Mouse (Mus musculus) heart, adult 9 months (tissue): ENCODE measurements around the gene Mtif3.
A peak's percentile ranks its signal among the peaks of the same experiment; 100 is the strongest.

Experiments used
- DNase-seq, 2 experiments: peaks; one replicate each; pipeline ENCODE4 v3.0.0; 2022; ENCODE audit warnings: low spot score in 2 of 2

The Mtif3 gene

DNA sequence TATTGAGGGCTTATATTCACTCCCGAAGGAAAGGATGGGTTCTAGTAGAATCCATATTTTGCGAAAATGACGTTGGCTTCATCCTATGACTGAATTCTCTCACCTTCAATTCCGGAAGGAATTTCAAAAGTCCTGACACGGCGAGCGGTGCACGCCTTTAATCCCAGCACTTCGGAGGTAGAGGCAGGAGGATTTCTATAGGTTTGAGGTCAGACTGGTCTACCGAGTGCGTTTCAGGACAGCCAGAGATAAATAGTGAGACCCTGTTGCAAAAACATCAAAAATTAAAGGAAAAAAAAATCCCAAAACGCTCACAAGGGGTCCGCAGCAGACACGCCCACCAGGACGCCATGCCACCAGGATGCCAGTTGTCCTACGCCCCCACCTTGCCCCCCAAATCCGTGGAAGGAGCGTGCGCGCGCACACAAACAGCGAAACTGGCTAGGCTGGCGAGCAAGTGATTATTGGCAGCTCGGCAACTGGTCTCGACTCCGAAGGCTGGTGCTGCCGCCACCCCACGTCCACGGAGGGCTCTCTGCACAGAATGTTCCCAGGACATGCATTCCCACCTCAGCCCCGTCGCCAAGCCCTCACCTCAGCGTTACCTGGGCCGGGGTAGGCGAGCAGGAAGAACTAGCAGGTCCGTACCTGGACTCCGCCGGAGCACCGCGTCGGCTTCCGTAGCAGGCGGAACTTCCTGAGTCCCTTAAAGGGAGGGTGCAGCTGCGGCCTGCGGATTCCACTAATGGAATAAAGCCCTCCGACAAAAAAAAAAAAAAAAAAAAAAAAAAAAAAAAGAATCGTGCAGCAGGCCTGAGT, at the start of gene Mtif3:
TSS of gene Mtif3 (minus strand) at position 683 of the 819 bp plus-strand sequence.
- peak; percentile 77 to 80 for DNase-seq

DNA sequence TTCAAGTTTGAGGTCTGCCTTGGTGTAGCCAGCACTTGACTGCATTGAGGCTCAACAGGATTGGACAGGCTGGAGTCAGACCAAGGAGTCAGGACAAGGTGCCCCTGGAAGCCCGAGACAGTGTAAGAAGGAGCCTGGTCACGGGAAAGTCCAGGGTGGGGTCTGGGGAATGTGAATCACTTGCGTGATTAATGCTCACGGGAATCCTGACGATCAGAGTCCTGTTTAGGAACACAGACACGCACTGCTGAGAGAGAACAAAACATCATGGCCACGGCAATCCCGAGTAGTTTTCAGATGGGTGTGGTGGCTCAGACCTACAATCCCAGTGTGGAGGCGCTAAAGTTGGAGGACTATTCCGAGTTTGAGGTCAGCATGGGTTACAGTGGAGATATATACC, 47.7 kb upstream of the Mtif3 start:
- DNase-seq, result no peak

DNA sequence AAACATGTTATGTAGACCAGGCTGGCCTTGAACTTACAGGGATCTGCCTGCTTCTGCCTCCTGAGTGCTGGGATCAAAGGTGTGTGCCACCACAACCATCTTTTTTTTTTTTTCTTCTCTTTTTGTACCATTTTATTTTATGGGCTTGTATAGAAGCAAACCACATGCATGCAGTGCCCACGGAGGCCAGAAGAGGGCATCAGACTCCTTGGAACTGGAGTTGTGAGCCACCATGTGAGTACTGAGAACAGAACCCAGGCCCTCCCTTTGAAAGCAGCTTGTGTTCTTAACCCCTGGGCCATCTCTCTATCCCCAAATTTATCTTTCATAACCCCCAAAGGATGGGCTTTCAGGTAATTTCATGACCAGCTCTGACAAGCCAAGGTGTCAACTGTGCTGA, 39.7 kb upstream of the Mtif3 start:
- no peak for DNase-seq

DNA sequence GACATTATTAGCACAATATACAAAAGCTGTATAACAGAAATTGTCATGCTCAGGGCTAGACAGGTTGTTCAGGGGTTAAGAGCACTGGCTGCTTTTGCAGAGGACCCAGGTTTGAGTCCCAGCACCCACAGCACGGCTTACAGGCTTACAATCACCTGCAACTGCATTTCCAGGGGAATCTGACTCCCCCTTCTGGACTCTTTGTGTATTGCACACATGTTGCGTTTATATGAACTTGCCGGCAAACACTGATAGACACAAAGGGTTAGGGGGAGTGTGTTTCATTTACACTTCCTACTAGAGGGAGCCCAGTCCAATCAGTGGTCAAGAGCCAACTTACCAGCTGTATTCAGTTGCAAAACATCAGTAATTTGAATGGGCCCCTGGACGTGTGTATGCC, 37.7 kb upstream of the Mtif3 start:
- no peak for DNase-seq

DNA sequence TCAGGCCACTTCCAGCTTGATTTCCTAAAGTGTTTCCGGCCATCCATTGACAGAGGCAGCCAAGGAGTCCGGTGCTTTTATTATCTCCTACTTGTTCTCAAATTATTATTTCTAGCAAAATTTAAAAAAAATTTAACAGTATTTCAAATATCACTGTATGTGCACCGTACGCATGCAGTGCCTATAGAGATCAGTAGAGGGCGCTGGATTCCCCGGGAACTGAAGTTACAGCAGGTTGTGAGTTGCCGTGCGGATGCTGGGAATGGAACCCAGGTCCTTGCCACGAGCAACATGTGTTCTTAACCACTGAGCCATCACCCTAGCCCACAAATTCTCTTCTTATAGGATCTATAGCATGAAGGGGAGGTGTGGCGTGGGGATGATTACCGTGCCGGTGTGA, 35.2 kb upstream of the Mtif3 start:
- no peak for DNase-seq

DNA sequence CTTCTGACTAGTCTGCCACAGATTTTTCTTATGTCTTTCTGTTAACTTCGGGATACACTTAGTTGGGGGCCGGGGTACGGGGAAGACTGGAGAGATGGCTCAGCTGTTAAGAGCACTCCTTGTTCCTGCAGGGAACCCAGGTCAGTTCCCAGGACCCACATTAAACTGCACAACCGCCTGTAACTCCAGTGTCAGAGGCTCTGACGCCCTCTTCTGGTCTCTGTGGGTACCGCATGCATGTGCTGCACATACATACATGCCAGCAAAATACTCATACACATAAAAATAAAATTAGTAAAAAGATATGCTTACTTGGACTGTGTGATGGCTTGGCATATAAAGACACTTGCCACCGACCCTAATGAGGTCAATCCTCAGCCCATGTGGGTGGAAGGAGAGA, 33.2 kb upstream of the Mtif3 start:
- DNase-seq, result no peak

DNA sequence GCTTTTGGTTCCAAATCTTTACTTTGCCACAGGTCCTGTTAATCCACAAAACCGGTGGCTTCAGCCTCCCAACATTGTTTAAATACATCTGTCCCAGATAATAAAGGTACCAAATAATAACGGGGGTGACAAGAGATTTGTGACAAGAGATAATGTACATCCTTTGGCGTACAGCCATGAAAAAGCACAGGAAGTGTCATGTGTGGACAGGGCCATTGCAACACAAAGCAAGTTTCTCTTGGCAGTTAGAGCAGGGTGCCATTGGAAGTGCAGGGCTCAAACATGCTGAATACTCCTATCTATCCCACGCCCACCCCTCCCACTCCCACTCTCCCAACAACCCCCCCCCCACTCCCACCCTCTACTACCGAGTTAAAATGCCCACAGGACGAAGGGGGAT, 31.4 kb upstream of the Mtif3 start:
- DNase-seq, result no peak

DNA sequence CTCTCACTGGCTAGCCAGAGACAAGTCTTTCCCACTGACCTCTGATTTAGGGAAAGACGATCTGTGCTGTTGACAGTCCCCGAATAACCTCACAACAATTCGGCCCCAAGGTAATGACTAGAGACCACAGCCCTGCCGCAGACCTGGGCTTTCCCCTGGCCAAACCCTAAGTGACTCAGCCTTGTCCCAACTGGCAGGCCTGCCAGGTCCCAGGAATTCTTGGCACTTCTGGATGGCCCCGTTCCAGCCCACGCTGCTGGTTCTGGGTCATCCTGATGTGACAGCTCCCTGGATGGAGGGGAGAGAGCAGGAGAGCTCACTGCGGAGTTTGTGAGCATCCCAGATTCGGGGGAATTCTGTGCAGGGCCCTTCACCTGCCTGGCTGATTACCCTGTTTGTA, 29.9 kb upstream of the Mtif3 start:
- peak; percentile 36 to 75 for DNase-seq

DNA sequence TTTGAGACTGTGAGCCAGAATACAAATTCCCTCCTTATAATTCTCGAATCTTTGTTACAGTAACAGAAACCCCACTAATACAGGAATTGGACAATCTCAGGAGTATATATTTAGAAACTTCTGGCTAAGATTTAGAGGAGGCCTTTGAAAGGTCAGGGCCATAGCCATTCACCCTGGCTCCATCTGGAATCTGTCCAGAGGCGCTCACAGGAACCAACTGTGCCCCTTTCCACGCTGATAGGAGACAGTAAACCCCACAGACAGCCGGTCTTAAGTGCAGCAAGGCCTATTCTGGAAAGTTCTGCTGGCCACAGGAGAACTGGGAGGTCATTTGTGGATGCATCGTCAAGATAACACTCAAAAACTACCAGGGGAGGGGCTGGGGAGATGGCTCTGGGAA, 25.5 kb upstream of the Mtif3 start:
- no peak for DNase-seq

DNA sequence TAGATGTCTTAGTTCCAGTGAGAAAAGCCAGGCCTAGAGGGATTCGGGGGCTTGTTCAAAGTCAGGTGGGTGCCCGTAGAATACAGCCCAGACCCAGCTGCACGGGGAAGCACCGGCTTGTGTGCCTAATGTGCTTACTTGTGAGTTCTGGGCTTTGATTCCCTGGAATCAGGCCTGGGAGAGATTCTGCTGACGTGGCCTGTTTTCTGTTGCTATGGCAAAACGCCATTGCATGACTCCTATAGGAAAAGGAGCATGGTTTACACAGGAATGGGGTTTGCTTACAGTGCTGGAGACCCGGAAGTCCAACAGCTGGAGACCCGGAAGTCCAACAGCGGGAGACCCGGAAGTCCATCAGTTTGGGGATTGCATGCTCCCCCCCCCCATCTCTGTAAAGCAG, 24.0 kb upstream of the Mtif3 start:
- DNase-seq, result no peak

DNA sequence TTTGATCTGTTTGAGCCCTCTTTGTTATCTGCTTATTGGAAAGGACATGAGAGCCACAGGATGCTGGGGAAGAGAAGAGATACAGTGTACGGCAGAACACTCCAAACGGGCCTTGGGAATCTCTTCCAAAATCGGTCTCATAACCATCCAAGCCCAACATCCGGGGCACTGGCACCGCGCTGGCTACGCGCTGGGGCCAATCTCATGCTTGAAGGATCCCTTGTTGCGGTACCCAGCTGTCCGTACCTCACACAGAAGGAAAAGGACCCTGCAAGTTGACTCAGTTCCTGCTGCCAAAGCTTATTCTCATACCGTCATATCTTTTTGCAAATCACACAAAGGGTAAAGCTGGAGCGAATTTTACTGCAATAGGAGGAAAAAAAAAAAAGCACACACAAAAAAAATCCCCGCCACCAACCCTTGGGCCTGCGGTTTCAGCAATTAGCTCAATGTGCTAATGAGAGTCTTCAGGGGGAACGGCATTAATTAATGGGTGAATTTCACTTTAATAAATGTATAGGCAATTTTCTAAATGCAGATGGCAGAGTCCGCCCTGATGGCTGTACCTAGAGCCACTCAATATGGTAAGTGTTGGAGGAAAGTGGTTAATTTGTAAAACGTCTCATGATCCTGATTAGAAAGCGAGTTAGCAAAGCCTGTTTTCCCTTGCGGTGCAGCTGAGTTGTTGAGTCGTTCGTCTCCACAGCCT, 22.3 kb upstream of the Mtif3 start:
- no peak for DNase-seq

DNA sequence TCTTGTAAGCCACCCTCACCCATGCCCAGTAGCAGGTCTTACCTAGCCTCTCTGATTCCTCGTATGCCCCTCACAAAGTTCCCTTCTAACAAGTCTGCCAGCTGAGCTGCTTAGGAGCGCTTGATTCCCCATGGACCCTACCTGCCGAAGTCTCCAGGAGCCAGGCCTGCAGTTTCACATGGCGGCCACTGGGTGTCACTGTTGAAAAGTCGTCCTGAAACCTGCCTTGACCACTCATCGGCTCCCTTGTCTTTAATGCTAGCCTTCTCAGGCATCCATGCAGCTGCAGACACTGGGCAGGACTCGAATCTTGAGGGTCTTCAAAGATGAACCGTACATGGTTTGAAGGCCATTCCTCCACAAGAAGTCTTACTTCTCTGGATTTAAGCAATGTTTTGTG, 19.6 kb upstream of the Mtif3 start:
- peak in 1 of 2 experiments; percentile 49 for DNase-seq

DNA sequence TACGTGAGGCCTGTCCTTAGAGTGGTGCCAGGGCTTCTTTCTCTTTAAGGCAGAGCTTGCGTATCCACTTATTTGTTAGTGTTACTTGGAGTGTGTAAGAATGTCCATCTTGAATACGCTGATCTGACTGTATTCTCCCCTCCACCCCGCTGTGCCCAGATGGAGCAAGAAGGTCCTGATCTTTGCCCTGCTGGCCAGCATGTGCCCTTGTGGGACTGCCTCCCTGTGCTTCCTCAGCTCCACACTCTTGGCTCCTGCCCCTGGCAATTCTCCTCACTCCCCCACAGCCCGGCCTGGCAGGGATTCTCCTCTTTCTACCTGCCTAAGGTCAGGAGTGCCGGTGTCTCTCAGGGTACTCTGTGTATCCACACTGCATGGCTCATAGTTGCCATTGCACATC, 17.8 kb upstream of the Mtif3 start:
- no peak for DNase-seq

DNA sequence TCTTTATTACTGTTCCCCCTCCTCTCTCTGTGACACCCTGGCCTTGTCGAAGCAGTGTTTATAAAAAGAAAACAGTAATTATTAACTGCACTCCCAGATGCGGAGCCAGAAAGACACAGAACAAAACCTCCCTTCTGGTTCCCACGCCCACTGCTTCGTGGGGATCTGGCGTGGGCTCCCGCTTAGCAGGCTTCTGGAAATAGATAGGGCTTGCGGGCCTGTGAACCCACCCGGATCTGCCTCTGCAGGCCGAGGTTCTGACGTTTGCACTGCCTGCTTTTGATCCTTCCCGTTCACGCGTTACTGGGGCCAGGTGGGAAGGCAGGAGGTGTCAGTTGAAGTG, 11.2 kb upstream of the Mtif3 start:
- no peak for DNase-seq

DNA sequence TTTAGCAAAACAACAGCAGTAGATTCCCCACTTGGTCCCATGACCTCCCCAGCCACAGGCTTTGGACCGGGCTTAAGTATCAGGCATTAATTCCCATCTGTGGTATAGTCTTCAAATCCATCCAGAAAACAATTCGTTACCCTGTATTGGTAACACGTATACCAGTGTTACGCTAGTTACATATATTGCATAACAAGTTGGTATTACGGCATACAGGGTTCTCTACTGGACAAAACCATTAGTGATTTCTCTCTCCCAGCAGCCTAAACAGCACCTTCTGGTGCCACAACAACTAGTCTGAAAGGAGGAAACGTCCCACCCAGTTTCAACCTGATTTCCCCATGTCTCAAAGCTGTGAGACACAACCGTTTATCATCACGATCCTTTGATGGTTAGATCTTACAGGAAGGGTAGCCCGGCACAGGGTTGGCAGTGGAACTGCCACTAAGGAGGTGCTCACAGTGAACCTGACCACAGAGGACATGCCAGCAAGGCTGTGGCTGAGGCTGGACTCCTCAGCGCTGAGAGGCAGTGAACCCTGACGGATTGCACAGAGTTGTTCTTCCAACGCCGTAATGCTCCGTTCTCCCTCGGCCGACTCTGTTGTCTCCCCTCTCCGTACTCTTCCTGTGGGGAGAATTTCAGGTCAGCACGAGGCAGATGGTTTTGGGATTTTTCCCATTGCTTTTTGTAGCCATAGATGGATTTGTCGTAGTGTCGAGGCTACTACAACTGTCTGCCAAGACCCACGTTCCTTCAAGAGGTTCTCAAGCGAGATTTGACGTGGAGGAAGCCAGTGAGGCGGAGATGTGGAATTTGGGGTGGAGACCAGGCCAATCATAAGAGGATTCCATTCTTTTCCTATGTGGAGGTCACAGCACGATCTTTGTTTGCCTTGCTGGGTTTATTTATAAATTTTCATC, 10.5 kb upstream of the Mtif3 start:
- no peak for DNase-seq

DNA sequence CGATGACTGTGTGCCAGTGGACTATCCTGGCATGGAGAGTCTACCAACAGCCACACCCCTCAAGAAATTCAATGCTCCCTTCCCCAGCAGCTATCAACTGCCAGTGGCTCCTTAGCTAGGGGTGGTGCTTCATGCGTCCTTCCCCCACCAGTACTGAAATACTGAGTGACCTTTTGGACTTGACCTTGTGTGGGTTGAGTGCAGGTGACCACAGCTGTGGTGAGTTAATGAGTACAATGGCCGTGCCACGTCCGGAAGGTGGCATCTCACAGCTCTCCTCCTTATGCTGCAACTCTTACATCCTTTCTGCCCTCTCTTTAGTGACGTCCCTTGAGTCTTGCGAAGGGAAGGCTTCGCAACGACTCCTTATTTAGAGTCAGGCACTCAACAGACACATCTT, 9.8 kb upstream of the Mtif3 start:
- no peak for DNase-seq

DNA sequence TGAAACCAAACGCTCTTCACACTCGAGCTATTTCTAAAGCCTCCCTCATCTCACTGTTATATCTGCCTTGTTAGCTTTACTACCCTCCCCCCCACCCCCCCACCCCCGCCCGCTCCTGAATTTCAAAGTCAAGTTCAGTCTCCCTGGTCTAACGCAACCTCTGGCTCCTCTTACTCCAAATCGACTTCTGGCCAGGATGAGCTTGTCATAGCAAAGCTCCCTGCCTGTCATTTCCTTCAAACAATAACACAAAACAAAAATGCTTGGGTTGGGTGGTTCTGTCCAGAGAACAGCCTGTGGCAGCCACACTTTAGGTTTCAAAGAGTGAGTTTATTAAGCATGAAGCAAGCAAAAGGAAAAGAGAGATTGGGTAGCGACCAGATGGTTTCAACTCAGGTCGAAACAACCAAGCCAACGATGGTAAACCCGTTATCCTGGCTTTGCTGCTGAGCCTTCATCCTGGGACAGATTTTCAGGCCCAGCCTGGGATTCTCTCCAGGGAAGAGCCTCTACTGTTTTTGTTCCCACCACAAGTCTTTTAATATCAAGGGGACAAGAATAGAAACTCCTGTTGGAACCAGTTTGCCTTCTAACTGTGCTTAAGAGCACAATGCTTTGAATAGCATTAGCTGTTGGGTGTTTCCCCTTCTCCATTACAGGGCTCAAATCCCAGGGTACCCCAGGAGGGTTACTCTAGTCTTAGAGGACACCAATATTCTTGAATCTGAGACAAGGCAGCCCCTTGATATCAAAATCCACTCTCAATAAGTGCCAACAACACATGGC, 8.4 kb upstream of the Mtif3 start:
- no peak for DNase-seq

DNA sequence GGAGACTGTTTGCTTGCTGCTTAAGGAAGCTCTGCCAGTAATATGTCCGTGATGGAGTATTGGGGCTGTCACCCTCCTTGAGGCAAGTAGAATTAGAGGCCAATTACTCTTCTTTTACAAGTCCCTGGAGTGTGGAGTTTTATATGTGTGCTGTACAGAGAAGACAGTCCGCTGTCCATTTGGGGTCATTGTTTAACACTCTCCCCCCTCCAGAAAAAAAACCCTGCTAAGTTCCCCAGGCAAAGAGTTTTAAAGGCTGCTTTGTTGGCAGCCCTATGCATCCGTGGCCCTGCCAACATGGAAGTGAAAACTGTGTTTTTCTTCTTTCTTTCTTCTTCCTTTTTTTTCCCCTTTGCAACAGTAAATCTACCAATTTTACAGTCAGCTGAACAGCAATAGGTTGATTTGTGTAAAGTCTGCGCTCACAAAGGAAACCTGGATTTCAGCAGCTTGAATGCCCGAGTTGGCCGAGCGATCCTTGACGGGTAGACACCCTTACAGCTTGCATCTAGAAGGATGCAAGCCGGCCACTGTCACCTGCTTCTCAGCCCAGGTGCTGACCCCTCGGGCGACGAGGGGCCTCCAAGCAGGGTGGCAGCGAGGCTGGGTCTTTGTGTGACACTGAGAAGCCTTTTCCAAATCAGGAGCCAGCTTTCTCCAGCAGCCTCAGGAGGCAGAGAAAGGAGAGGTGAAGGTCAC, 5.2 kb upstream of the Mtif3 start:
- no peak for DNase-seq

DNA sequence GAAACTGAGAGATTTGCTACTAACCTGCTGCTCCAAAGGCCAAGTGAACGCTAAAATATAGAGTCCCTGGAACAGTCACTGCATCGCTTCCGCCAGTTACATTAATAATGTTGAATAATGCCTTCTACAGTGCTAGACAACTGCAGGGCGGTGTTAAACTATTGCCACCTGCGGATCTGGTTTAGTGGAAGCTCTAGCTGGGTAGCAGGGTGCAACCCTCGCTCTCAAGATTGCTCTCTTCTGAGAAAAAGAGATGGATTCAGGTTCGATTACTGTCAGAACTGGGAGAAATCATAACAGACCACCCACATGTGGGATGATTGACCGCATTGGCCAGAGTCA, 308 bp upstream of the Mtif3 start:
- no peak for DNase-seq

DNA sequence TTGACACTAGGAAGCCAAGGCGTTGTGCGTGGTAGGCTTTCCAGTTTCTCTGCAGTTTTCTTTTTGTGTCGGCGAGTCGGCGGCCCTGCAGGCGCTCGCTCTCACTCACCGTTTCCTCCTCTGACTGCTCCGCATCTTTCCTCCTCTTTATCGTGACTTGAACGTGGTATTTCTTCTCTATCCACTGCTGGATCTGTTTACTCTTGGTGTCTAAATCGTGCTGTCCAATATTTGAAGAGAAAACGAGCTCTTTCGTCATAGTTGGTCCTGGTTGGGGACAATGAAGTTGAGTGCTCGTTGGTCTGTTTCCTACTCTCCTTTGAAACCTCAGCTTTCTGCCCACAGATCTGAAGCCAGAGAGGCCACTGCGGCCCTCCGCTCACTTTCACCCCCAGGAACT, 6.9 kb downstream of the Mtif3 start:
- DNase-seq, result no peak

DNA sequence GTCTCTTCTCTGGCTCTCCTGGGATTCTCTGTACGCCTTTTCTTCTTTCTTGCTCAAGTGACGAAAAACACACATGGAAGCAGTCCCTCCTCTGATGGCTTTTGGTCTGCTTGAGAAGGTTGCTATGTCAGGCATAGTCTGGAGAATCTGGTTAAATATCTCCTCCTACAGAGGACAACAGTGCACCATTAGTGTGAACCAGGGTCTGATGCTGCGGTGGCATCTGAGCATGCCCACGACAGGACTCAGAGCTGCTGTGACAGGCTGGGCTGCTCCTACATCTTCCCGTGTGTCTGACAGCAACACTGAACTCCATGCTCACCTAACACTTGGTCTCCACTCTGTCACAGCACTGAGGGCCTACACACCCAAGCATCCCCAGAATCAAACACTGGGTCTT, 7.9 kb downstream of the Mtif3 start:
- no peak for DNase-seq
